Mouse (Mus musculus) limb, embryonic 12.5 days (tissue): ENCODE measurements around the gene Thrap3. TPM values are rescaled to one million over a fixed set of nuclear protein-coding genes. Genes with fewer than 3 reads are reported as not detected.

Experiments used
- ATAC-seq: fragments of 200-750 bp; cut with Nextera tagmentation; 2 replicates; pipeline ENCODE4 v1.8.0; 2017; ENCODE audit warnings: low read depth, moderate TSS enrichment; ENCODE audit not compliant: insufficient number of reproducible peaks, insufficient read depth, low FRiP score, low TSS enrichment
- H3K27ac ChIP-seq: fragments of 300-500 bp; sonication (generic); 2 replicates; pipeline ENCODE4 v1.5.1; 2016; ENCODE audit warnings: mild to moderate bottlenecking, moderate library complexity
- H3K27me3 ChIP-seq: fragments of 300-500 bp; sonication (generic); 2 replicates; pipeline ENCODE4 v1.6.1; 2016; ENCODE audit warnings: mild to moderate bottlenecking, moderate library complexity
- H3K36me3 ChIP-seq: fragments of 300-500 bp; sonication (generic); 2 replicates; pipeline ENCODE4 v1.6.1; 2016; ENCODE audit warnings: mild to moderate bottlenecking, moderate library complexity
- H3K4me1 ChIP-seq: fragments of 300-500 bp; sonication (generic); replicated peaks from 2 replicates; pipeline ENCODE4 v1.6.1; 2016
- H3K4me2 ChIP-seq: fragments of 300-500 bp; sonication (generic); 2 replicates; pipeline ENCODE4 v1.6.1; 2016; ENCODE audit warnings: mild to moderate bottlenecking, moderate library complexity
- H3K4me3 ChIP-seq: fragments of 300-500 bp; sonication (generic); replicated peaks from 2 replicates; pipeline ENCODE4 v1.5.1; 2016; ENCODE audit warnings: mild to moderate bottlenecking
- H3K9ac ChIP-seq: fragments of 300-500 bp; sonication (generic); replicated peaks from 2 replicates; pipeline ENCODE4 v1.6.1; 2016; ENCODE audit warnings: mild to moderate bottlenecking, moderate library complexity
- H3K9me3 ChIP-seq: fragments of 300-500 bp; sonication (generic); 2 replicates; pipeline ENCODE4 v1.6.1; 2016; ENCODE audit warnings: mild to moderate bottlenecking, moderate library complexity
- WGBS: fragments of 180-500 bp; shearing (Covaris S2); methylation state at CpG from one replicate; pipeline ENCODE4 v1.1.7; 2016; 5-methylcytosine and 5-hydroxymethylcytosine counted together
- polyA plus RNA-seq: library from polyadenylated mRNA; unstranded; fragments of >200 nt; fragmentation: Nextera tagmentation; extraction: Ambion mirVana; gene quantifications from 2 replicates; pipeline ENCODE4 v1.2.1, GENCODE M21; 2016

Thrap3 gene
- polyA plus RNA-seq, 1 experiment from 2014 or later: 349 TPM

GRCm38 (mm10) chr4:126117116-126117515 is 85.4 kb downstream of the Thrap3 start:
- Histone ChIP-seq H3K4me1 (peaks cover 10% of the 10 kb centered on the region; the same call in 1 of the 2 replicates), H3K27ac (no peak overlapping the region), H3K9me3 (no peaks in the 10 kb centered on the region), H3K4me3 (no peak overlapping the region), H3K9ac (no peak overlapping the region), H3K36me3 (peaks cover 31% of the 10 kb centered on the region; the same call in 1 of the 2 replicates), H3K27me3 (no peaks in the 10 kb centered on the region), H3K4me2 (no peak overlapping the region)
- 79% methylated on average over 8 of the region's 8 CpGs for WGBS
- no peak for ATAC-seq

- Histone ChIP-seq H3K36me3 (peaks cover 23% of the 10 kb centered on the region; the same call in 1 of the 2 replicates), H3K4me3 (no peak overlapping the region), H3K4me2 (no peak overlapping the region), H3K27me3 (no peaks in the 10 kb centered on the region), H3K9ac (no peak overlapping the region; the same call in 1 of the 2 replicates), H3K4me1 (peaks cover 17% of the 10 kb centered on the region), H3K9me3 (no peaks in the 10 kb centered on the region), H3K27ac (peak overlapping the region; percentile 45; the same call in 1 of the 2 replicates)
- WGBS: 62% methylated on average over 6 of the region's 6 CpGs
- ATAC-seq: no peak
Observed at GRCm38 (mm10) chr4:126115871-126116521, 86.6 kb downstream of the Thrap3 start.

- Histone ChIP-seq H3K27me3 (no peaks in the 10 kb centered on the region), H3K4me2 (no peak overlapping the region), H3K4me1 (peaks cover 22% of the 10 kb centered on the region), H3K9ac (no peak overlapping the region; the same call in 1 of the 2 replicates), H3K27ac (no peak overlapping the region), H3K36me3 (peaks cover 17% of the 10 kb centered on the region; the same call in 1 of the 2 replicates), H3K9me3 (no peaks in the 10 kb centered on the region), H3K4me3 (no peak overlapping the region)
- no peak for ATAC-seq
- WGBS: 89% methylated on average over 9 of the region's 9 CpGs
Observed at GRCm38 (mm10) chr4:126115411-126115810, 87.1 kb downstream of the Thrap3 start.

Other genes with a start within 250 kb of the Thrap3 start
- 0.33 and 0.39 TPM in 2 replicates for gene Csf3r, start 178.2 kb downstream of the Thrap3 start, polyA plus RNA-seq
- gene Mrps15, start 155.8 kb downstream of the Thrap3 start, polyA plus RNA-seq: 153 and 162 TPM in 2 replicates
- gene Oscp1, start 144.2 kb downstream of the Thrap3 start, polyA plus RNA-seq: 18.2 and 19.0 TPM in 2 replicates
- gene Lsm10, start 106.1 kb downstream of the Thrap3 start, polyA plus RNA-seq: 43.2 and 44.3 TPM in 2 replicates
- 41.1 and 45.2 TPM in 2 replicates for gene Stk40, start 98.8 kb downstream of the Thrap3 start, polyA plus RNA-seq
- 65.6 and 67.5 TPM in 2 replicates for gene Eva1b, start 55.0 kb downstream of the Thrap3 start, polyA plus RNA-seq
- gene Sh3d21, start 39.3 kb downstream of the Thrap3 start, polyA plus RNA-seq: 7.2 and 8.4 TPM in 2 replicates
- 83.5 and 85.1 TPM in 2 replicates for gene Map7d1, start 53.6 kb upstream of the Thrap3 start, polyA plus RNA-seq
- gene Trappc3, start 59.6 kb upstream of the Thrap3 start, polyA plus RNA-seq: 105 and 111 TPM in 2 replicates
- 13.3 and 16.7 TPM in 2 replicates for gene Col8a2, start 84.0 kb upstream of the Thrap3 start, polyA plus RNA-seq
- gene Adprhl2, start 118.9 kb upstream of the Thrap3 start, polyA plus RNA-seq: 84.9 and 87.5 TPM in 2 replicates
- 13.6 and 14.8 TPM in 2 replicates for gene Tekt2, start 122.9 kb upstream of the Thrap3 start, polyA plus RNA-seq
- 17.2 and 18.8 TPM in 2 replicates for gene Ago3, start 226.8 kb upstream of the Thrap3 start, polyA plus RNA-seq